Mouse (Mus musculus) layer of hippocampus, adult 8-10 months (tissue): Measurements from ENCODE around the gene 4931409K22Rik. TPM values are rescaled to one million over a fixed set of nuclear protein-coding genes. Genes with fewer than 3 reads are reported as not detected.

Experiments
- DNase-seq, 2 experiments: peaks; one replicate each; pipeline ENCODE4 v3.0.0; 2022; ENCODE audit warnings: low spot score in 2 of 2
- microRNA-seq, 2 experiments: library from miRNA; unstranded; fragments of <30 nt; microRNA quantifications; one replicate each; pipeline ENCODE4 v1.2.0; 2022
- total RNA-seq, 4 experiments: library from RNA; stranded (reverse); gene quantifications; 2 replicates each; pipeline ENCODE4 v1.2.4; 2022

The 4931409K22Rik gene
- total RNA-seq, 4 experiments from 2014 or later, result 0.36 TPM; not detected in 3

- no peak for DNase-seq
Observed at GRCm38 (mm10) chr5:24502786-24503185, 53.8 kb downstream of the 4931409K22Rik start.

GRCm38 (mm10) chr5:24500851-24501250 lies 55.8 kb downstream of the 4931409K22Rik start:
- DNase-seq, result peak in 1 of 2 experiments; percentile 9

- DNase-seq, result peak in 1 of 2 experiments; percentile 27
Observed at GRCm38 (mm10) chr5:24499113-24499512, 57.5 kb downstream of the 4931409K22Rik start.

- peak in 1 of 2 experiments; percentile 6 for DNase-seq
Observed at GRCm38 (mm10) chr5:24497526-24497925, 59.1 kb downstream of the 4931409K22Rik start.

- peak in 1 of 2 experiments; percentile 10 for DNase-seq
Observed at GRCm38 (mm10) chr5:24496756-24497155, 59.9 kb downstream of the 4931409K22Rik start.

- DNase-seq, result no peak
Observed at GRCm38 (mm10) chr5:24495019-24495418, 61.6 kb downstream of the 4931409K22Rik start.

Small RNA genes within 50 kb of the gene (microRNA-seq; reads per million reads assigned to microRNA genes)
- gene Mir671, result 2,528 to 3,060 reads per million in 2 experiments

Other genes with a start within 250 kb of the 4931409K22Rik start
- gene Kcnh2, start 205.2 kb downstream of the 4931409K22Rik start, total RNA-seq, result 10 to 100 TPM; 20.4 to 26.8 (median 21.9) TPM
- gene Nos3, start 192.0 kb downstream of the 4931409K22Rik start, total RNA-seq, result 1 to 10 TPM; 6.6 to 9.0 (median 7.6) TPM
- 1 to 10 TPM; 3.0 to 5.2 (median 4.0) TPM for gene Atg9b, start 164.7 kb downstream of the 4931409K22Rik start, total RNA-seq
- 10 to 100 TPM; 51.9 to 59.2 (median 56.8) TPM for gene Abcb8, start 163.1 kb downstream of the 4931409K22Rik start, total RNA-seq
- gene Asic3, start 143.4 kb downstream of the 4931409K22Rik start, total RNA-seq, result under 1 TPM in 3 of 4 experiments, not detected in 1; 0.43 to 0.48 (median 0.45) TPM
- 100 to 1,000 TPM; 120 to 139 (median 128) TPM for gene Cdk5, start 133.3 kb downstream of the 4931409K22Rik start, total RNA-seq
- gene Slc4a2, start 133.0 kb downstream of the 4931409K22Rik start, total RNA-seq, result 10 to 100 TPM; 28.8 to 38.8 (median 33.5) TPM
- gene Fastk, start 111.5 kb downstream of the 4931409K22Rik start, total RNA-seq, result 100 to 1,000 TPM; 131 to 154 (median 134) TPM
- gene Tmub1, start 109.0 kb downstream of the 4931409K22Rik start, total RNA-seq, result 10 to 100 TPM; 19.0 to 23.5 (median 19.7) TPM
- gene Agap3, start 104.6 kb downstream of the 4931409K22Rik start, total RNA-seq, result 100 to 1,000 TPM; 563 to 611 (median 584) TPM
- gene Gbx1, start 29.6 kb downstream of the 4931409K22Rik start, total RNA-seq, result not detected
- gene Asb10, start 15.8 kb downstream of the 4931409K22Rik start, total RNA-seq, result 1 to 10 TPM in 2 of 4 experiments, under 1 TPM in 2; 0.19 to 5.8 (median 3.0) TPM
- 10 to 100 TPM; 75.3 to 86.0 (median 78.3) TPM for gene Abcf2, start 20.7 kb upstream of the 4931409K22Rik start, total RNA-seq
- 10 to 100 TPM; 68.4 to 78.7 (median 75.5) TPM for gene Chpf2, start 29.9 kb upstream of the 4931409K22Rik start, total RNA-seq
- 10 to 100 TPM; 85.5 to 92.0 (median 89.1) TPM for gene Smarcd3, start 67.6 kb upstream of the 4931409K22Rik start, total RNA-seq
- gene Nub1, start 128.7 kb upstream of the 4931409K22Rik start, total RNA-seq, result 10 to 100 TPM; 68.8 to 75.2 (median 73.1) TPM
- 1 to 10 TPM in 2 of 4 experiments, under 1 TPM in 2; 0.37 to 1.2 (median 1.00) TPM for gene Wdr86, start 173.9 kb upstream of the 4931409K22Rik start, total RNA-seq
- gene Crygn, start 201.2 kb upstream of the 4931409K22Rik start, total RNA-seq, result 1 to 10 TPM in 2 of 4 experiments, under 1 TPM in 1, not detected in 1; 0.52 to 2.1 (median 1.3) TPM